Mouse (Mus musculus) intestine, postnatal 0 days (tissue): ENCODE results near the gene Klhdc10. TPM values are rescaled to one million over a fixed set of nuclear protein-coding genes. Genes with fewer than 3 reads are reported as not detected.

ENCODE experiments used
- ATAC-seq: fragments of 200-750 bp; cut with Nextera tagmentation; 2 replicates; pipeline ENCODE4 v1.8.0; 2017; ENCODE audit warnings: mild to moderate bottlenecking, moderate TSS enrichment, moderate library complexity
- H3K27ac ChIP-seq: fragments of 300-500 bp; sonication (generic); 2 replicates; pipeline ENCODE4 v1.5.1; 2014; ENCODE audit warnings: mild to moderate bottlenecking, low read depth, low read length, moderate library complexity
- H3K27me3 ChIP-seq: fragments of 300-500 bp; sonication (generic); replicated peaks from 2 replicates; pipeline ENCODE4 v1.6.1; 2014; ENCODE audit warnings: low read length, mixed read lengths; ENCODE audit not compliant: control insufficient read depth, insufficient read depth
- H3K36me3 ChIP-seq: fragments of 300-500 bp; sonication (generic); 2 replicates; pipeline ENCODE4 v1.6.1; 2014; ENCODE audit warnings: mild to moderate bottlenecking, moderate library complexity; ENCODE audit not compliant: control insufficient read depth, insufficient read depth
- H3K4me1 ChIP-seq: fragments of 300-500 bp; sonication (generic); replicated peaks from 2 replicates; pipeline ENCODE4 v1.6.1; 2014; ENCODE audit warnings: antibody characterized with exemption, low read length, mixed read lengths; ENCODE audit not compliant: control insufficient read depth, insufficient read depth
- H3K4me2 ChIP-seq: fragments of 300-500 bp; sonication (generic); replicated peaks from 2 replicates; pipeline ENCODE4 v1.6.1; 2014; ENCODE audit warnings: low read depth, mild to moderate bottlenecking, moderate library complexity
- H3K4me3 ChIP-seq: fragments of 300-500 bp; sonication (generic); 2 replicates; pipeline ENCODE4 v1.5.1; 2014; ENCODE audit warnings: low read depth, low read length
- H3K9ac ChIP-seq: fragments of 300-500 bp; sonication (generic); 2 replicates; pipeline ENCODE4 v1.6.1; 2014; ENCODE audit warnings: mild to moderate bottlenecking, low read depth, low read length
- H3K9me3 ChIP-seq: fragments of 300-500 bp; sonication (generic); 2 replicates; pipeline ENCODE4 v1.6.1; 2016; ENCODE audit warnings: mixed run types; ENCODE audit not compliant: control insufficient read depth
- CTCF ChIP-seq: sonication (generic); IDR thresholded peaks from 2 replicates; pipeline ENCODE4 v1.5.1; 2016; ENCODE audit warnings: low read depth, mild to moderate bottlenecking, control low read depth, antibody characterized with exemption, moderate library complexity
- WGBS: fragments of 180-500 bp; shearing (Covaris S2); extraction: QIAGEN DNeasy Blood & Tissue Kit; methylation state at CpG from one replicate; pipeline ENCODE4 v1.1.7; 2014; 5-methylcytosine and 5-hydroxymethylcytosine counted together
- polyA plus RNA-seq: library from polyadenylated mRNA; unstranded; fragments of >200 nt; fragmentation: Nextera tagmentation; extraction: Ambion mirVana; gene quantifications from 2 replicates; pipeline ENCODE4 v1.2.1, GENCODE M21; 2015

The Klhdc10 gene
- polyA plus RNA-seq, 1 experiment from 2014 or later: 6.2 TPM

GRCm38 (mm10) chr6:30482908-30483307 lies 81.2 kb downstream of the Klhdc10 start:
- WGBS: 84% methylated on average over 2 of the region's 2 CpGs

GRCm38 (mm10) chr6:30486504-30486903 lies 84.8 kb downstream of the Klhdc10 start:
- H3K9me3 ChIP-seq: no peaks in the 10 kb centered on the region
- no peak overlapping the region for H3K27ac ChIP-seq
- no peaks in the 10 kb centered on the region for H3K4me1 ChIP-seq
- no peak overlapping the region for H3K4me3 ChIP-seq
- H3K27me3 ChIP-seq: no peaks in the 10 kb centered on the region
- TF ChIP-seq CTCF: no peak
- peaks cover 61% of the 10 kb centered on the region for H3K36me3 ChIP-seq
- no peak overlapping the region for H3K4me2 ChIP-seq
- no peak for ATAC-seq
- no peak overlapping the region for H3K9ac ChIP-seq
- WGBS: 82% methylated on average over 6 of the region's 6 CpGs

More at GRCm38 (mm10) chr6:30482908-30483307, 81.2 kb downstream of the Klhdc10 start:
- Histone ChIP-seq H3K36me3 (peaks cover 74% of the 10 kb centered on the region), H3K4me3 (no peak overlapping the region), H3K9me3 (no peaks in the 10 kb centered on the region), H3K4me2 (no peak overlapping the region), H3K9ac (no peak overlapping the region), H3K27me3 (no peaks in the 10 kb centered on the region), H3K27ac (no peak overlapping the region), H3K4me1 (no peaks in the 10 kb centered on the region)
- TF ChIP-seq CTCF: no peak
- ATAC-seq: no peak

GRCm38 (mm10) chr6:30499049-30499448 lies 97.4 kb downstream of the Klhdc10 start:
- peaks cover 39% of the 10 kb centered on the region for H3K36me3 ChIP-seq
- no peak overlapping the region for H3K4me2 ChIP-seq
- no peak overlapping the region for H3K27ac ChIP-seq
- no peak for TF ChIP-seq CTCF
- no peak for ATAC-seq
- no peaks in the 10 kb centered on the region for H3K9me3 ChIP-seq
- H3K27me3 ChIP-seq: no peaks in the 10 kb centered on the region
- WGBS: 67% methylated on average over 3 of the region's 3 CpGs
- no peak overlapping the region for H3K4me3 ChIP-seq
- H3K9ac ChIP-seq: no peak overlapping the region
- H3K4me1 ChIP-seq: no peaks in the 10 kb centered on the region

Other genes with a start within 250 kb of the Klhdc10 start
- gene Ube2h, start 97.3 kb upstream of the Klhdc10 start, polyA plus RNA-seq: 18.6 and 21.1 TPM in 2 replicates
- gene Zc3hc1, start 10.8 kb upstream of the Klhdc10 start, polyA plus RNA-seq: 14.9 and 15.1 TPM in 2 replicates
- gene Tmem209, start 107.9 kb downstream of the Klhdc10 start, polyA plus RNA-seq: 10.2 and 11.2 TPM in 2 replicates
- not detected in 2 replicates for gene Ssmem1, start 108.0 kb downstream of the Klhdc10 start, polyA plus RNA-seq
- 2.9 and 3.3 TPM in 2 replicates for gene Cpa2, start 139.7 kb downstream of the Klhdc10 start, polyA plus RNA-seq
- gene Cpa4, start 166.5 kb downstream of the Klhdc10 start, polyA plus RNA-seq: 0.04 and 0.07 TPM in 2 replicates
- gene Cpa5, start 209.1 kb downstream of the Klhdc10 start, polyA plus RNA-seq: not detected in 2 replicates
- 3.5 and 4.1 TPM in 2 replicates for gene Cpa1, start 237.3 kb downstream of the Klhdc10 start, polyA plus RNA-seq